19 mouse cellular contexts compared by ENCODE assay signal in the genomic region with DNA sequence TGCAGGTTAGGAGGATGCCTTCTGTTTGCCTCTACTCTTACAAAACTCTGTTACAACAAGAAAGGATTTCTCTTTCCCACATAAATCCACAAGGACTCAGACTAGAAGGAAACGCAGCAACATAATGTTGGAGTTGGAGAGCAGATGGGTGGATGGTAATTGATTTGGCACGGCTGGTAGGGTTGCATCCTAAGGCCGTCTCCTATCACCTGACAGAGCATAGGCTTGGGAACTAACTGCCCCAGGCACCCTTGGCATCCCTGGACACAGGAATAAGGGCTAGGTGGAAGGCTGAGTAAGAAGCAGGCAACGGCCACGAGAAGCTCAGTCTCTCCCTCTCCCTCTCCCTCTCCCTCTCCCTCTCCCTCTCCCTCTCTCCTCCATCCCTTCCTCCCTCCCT. TPM values are rescaled to one million over a fixed set of nuclear protein-coding genes. Genes with fewer than 3 reads are reported as not detected.
DNase-seq lines count a peak whose midpoint lies in the region; ATAC-seq lines count a peak whose summit lies in the region.
"Had no signal": no experiment of that assay in that cellular context is flagged by ENCODE, and none has a peak within 500 bp of the region (broad histone marks: within the 10 kb centered on the region; RNA-seq: fewer than 3 reads in every experiment).

No protein-coding gene starts in this region.

- ATAC-seq in frontal cortex, adult (ENCODE audit: low TSS enrichment) = peak; percentile 13; the same call in 1 of the 2 replicates
- no peak for ATAC-seq in megakaryocyte progenitor cell, adult 5-6 weeks (replicated peaks; ENCODE audit: poor library complexity)
- ATAC-seq: forebrain, embryonic 15.5 days; intestine, embryonic 15.5 days; midbrain, embryonic 13.5 days had no signal

- intact Hi-C loops in heart, postnatal 36 days (cut with DNase I) = no loop called here

- no peak for DNase-seq in frontal cortex, postnatal 14 days (ENCODE audit: low spot score in 2 of 2)
- peak; percentile 45 for DNase-seq in retina, postnatal 1 day
- DNase-seq in retina, embryonic 14.5 days (ENCODE audit: low spot score) = no peak
- peak; percentile 82 for DNase-seq in cerebellum, adult 9-11 months
- no peak for DNase-seq in heart, postnatal 36 days
- DNase-seq in lung, postnatal 14 days = no peak
- DNase-seq: adrenal gland, postnatal 14 days; gastrocnemius, postnatal 36 days; heart, adult 2 months; heart, postnatal 4 days; kidney, adult 8-10 months; kidney, postnatal 14 days; liver had no signal

RNA-seq across cellular contexts. Expression of a gene that starts 48.2 kb away (rescaled TPM):
- total RNA-seq in megakaryocyte progenitor cell, adult 5-6 weeks (2015) = not detected in 2 replicates
- total RNA-seq in megakaryocyte progenitor cell, adult 5-6 weeks (2017) = not detected in 2 replicates
- total RNA-seq in heart, postnatal 36 days (2021) = 1 to 10 TPM in 1 of 2 experiments, under 1 TPM in 1; 0.73 to 1.4 TPM
- total RNA-seq: megakaryocyte, adult 5-6 weeks had no signal

Comparison
In these comparisons a context has a peak if more than half of its experiments do, and no peak if none do; other contexts are left out.
1. DNase-seq: peak in retina, postnatal 1 day (single experiment) and cerebellum, adult 9-11 months (single experiment); none in frontal cortex, postnatal 14 days (0 of 2), retina, embryonic 14.5 days (single experiment), heart, postnatal 36 days (0 of 2) and lung, postnatal 14 days (single experiment).